Mouse (Mus musculus) forebrain, postnatal 0 days (tissue): Measurements from ENCODE around the gene Sirt3. TPM values are rescaled to one million over a fixed set of nuclear protein-coding genes. Genes with fewer than 3 reads are reported as not detected.

ENCODE experiments used
- ATAC-seq: fragments of 200-750 bp; cut with Nextera tagmentation; 2 replicates; pipeline ENCODE4 v1.8.0; 2017; ENCODE audit warnings: mild to moderate bottlenecking, moderate library complexity
- DNase-seq: peaks from one replicate; pipeline ENCODE4 v3.0.0-alpha.2; 2015
- H3K27ac ChIP-seq: fragments of 300-500 bp; sonication (generic); 2 replicates; pipeline ENCODE4 v1.5.1; 2014; ENCODE audit warnings: low read depth, mild to moderate bottlenecking, antibody characterized with exemption, low read length, moderate library complexity, mixed read lengths
- H3K27me3 ChIP-seq: fragments of 300-500 bp; sonication (generic); 2 replicates; pipeline ENCODE4 v1.6.1; 2014; ENCODE audit warnings: mild to moderate bottlenecking, low read length, mixed read lengths; ENCODE audit not compliant: insufficient read depth
- H3K36me3 ChIP-seq: fragments of 300-500 bp; sonication (generic); 2 replicates; pipeline ENCODE4 v1.6.1; 2014; ENCODE audit warnings: mild to moderate bottlenecking, moderate library complexity; ENCODE audit not compliant: insufficient read depth
- H3K4me1 ChIP-seq: fragments of 300-500 bp; sonication (generic); 2 replicates; pipeline ENCODE4 v1.6.1; 2014; ENCODE audit warnings: antibody characterized with exemption; ENCODE audit not compliant: insufficient read depth
- H3K4me2 ChIP-seq: fragments of 300-500 bp; sonication (generic); 2 replicates; pipeline ENCODE4 v1.6.1; 2014; ENCODE audit warnings: low read depth, mild to moderate bottlenecking, moderate library complexity
- H3K4me3 ChIP-seq: fragments of 300-500 bp; sonication (generic); 2 replicates; pipeline ENCODE4 v1.5.1; 2014; ENCODE audit warnings: low read depth, low read length, mixed read lengths
- H3K9ac ChIP-seq: fragments of 300-500 bp; sonication (generic); 2 replicates; pipeline ENCODE4 v1.6.1; 2014; ENCODE audit warnings: mild to moderate bottlenecking
- H3K9me3 ChIP-seq: fragments of 300-500 bp; sonication (generic); 2 replicates; pipeline ENCODE4 v1.6.1; 2016; ENCODE audit warnings: low read length
- CTCF ChIP-seq: sonication (generic); IDR thresholded peaks from 2 replicates; pipeline ENCODE4 v1.5.1; 2016; ENCODE audit warnings: antibody characterized with exemption, control low read depth, low read depth
- WGBS: fragments of 180-500 bp; shearing (Covaris S2); extraction: QIAGEN DNeasy Blood & Tissue Kit; methylation state at CpG from one replicate; pipeline ENCODE4 v1.1.7; 2014; 5-methylcytosine and 5-hydroxymethylcytosine counted together
- polyA plus RNA-seq: library from polyadenylated mRNA; unstranded; fragments of >200 nt; fragmentation: Nextera tagmentation; extraction: Ambion mirVana; gene quantifications from 2 replicates; pipeline ENCODE4 v1.2.1, GENCODE M21; 2015
- total RNA-seq: library from RNA; depleted of rRNA; stranded (reverse); fragments of >200 nt; gene quantifications from 2 replicates; pipeline ENCODE4 v1.2.3, GENCODE M21; 2014

Sirt3 gene
- total and polyA plus RNA-seq, 2 experiments from 2014 or later: 44.2 to 46.3 TPM

- peak; percentile 79 for DNase-seq
- peak within 1 kb of the TSS; percentile 80 for H3K4me2 ChIP-seq
- no peaks in the 10 kb centered on the region for H3K9me3 ChIP-seq
- H3K27ac ChIP-seq: peak within 1 kb of the TSS; percentile 92
- ATAC-seq: peak; percentile 77
- peaks cover 21% of the 10 kb centered on the region for H3K4me1 ChIP-seq
- H3K36me3 ChIP-seq: peaks cover 56% of the 10 kb centered on the region
- no peak for TF ChIP-seq CTCF
- 1% methylated on average over 50 of the region's 50 CpGs for WGBS
- peak within 1 kb of the TSS; percentile 87 for H3K9ac ChIP-seq
- peak within 1 kb of the TSS; percentile 59 for H3K4me3 ChIP-seq
- no peaks in the 10 kb centered on the region for H3K27me3 ChIP-seq
These were observed 25.1 kb downstream of the Sirt3 start, which contains the start of gene Ric8a for GRCm38 (mm10) chr7:140856785-140857549. Gene Ric8a, plus strand, starts transcription at chr7:140856957.

DNA sequence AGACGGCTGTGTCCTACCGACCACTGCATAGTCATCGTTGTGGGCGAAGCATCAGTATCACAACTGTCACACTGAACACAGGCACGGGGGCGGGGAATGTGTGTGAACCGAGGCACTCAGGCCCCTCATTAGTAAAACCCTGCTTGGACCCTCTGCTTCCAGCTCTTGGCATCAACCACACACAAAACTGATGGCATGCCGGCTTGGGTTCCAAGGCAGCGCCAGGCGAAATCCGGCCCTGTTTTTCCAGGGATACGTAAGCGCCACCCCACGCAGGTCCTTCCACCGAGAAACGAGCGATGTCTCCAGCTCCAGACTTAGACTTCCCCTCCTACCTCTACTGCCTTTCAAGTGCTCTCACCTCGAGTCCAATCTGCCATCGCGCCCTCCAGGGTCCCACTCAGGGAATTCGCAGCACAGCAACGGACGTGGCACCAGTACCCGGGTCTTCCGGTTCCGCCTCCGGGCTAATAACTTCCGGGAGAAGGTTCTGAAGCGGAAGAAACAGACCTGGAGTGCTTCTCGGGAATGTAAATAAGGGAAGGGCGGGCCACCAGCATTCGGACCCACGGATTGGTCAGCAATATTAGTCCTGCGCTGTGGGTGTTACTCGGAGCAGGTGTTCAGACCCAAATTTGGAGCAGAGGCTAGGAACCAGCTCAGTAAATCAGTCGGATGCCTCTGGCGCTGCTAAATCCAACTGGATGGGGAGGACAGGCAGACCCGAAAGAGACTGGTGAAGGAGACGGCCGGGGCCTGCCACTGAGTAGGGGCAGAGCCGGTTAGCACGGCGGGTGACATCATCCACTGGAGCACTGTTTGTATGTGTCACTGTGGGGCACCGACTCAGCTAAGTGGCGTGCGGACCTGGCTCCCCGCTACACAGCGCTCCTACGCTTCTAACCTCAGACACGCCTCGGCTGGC lies 26.0 kb downstream of the Sirt3 start, which contains the start of gene Gm45785:
Gene Gm45785 (minus strand): TSS at position 472 of the 925 bp plus-strand sequence.
- Histone ChIP-seq H3K9ac (peak within 1 kb of the TSS; percentile 87), H3K4me3 (peak within 1 kb of the TSS; percentile 59), H3K9me3 (no peaks in the 10 kb centered on the region), H3K27ac (peak within 1 kb of the TSS; percentile 92), H3K4me2 (peak within 1 kb of the TSS; percentile 80), H3K4me1 (peaks cover 21% of the 10 kb centered on the region), H3K36me3 (peaks cover 55% of the 10 kb centered on the region), H3K27me3 (no peaks in the 10 kb centered on the region)
- TF ChIP-seq CTCF: peak; percentile 37; the same call in 1 of the 2 replicates
- ATAC-seq (peak; percentile 85), DNase-seq (peak; percentile 89)
- 2% methylated on average over 51 of the region's 51 CpGs for WGBS

DNA sequence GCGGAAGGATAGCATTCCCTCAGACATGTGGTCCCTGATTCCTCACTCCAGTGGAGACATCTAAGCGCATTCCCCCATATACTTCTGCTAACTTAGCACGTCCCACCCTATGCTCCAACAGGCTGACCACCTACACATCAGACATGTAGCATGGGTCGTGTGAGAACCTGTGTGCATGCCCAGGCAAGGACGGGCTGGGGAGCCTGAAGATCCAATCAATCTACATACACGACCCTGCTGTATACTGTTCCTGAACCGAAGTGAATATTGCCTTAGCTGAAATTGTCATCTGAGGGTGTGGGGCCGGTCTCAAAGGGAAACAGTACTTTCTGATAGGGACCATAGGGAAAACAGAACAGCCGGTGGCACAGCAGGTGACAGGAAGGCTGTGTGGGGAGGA lies 26.9 kb downstream of the Sirt3 start:
- no peak for TF ChIP-seq CTCF
- H3K4me2 ChIP-seq: peak overlapping the region; percentile 80
- DNase-seq: no peak
- H3K4me3 ChIP-seq: peak overlapping the region; percentile 59
- 73% methylated on average over 9 of the region's 9 CpGs for WGBS
- no peaks in the 10 kb centered on the region for H3K9me3 ChIP-seq
- H3K9ac ChIP-seq: peak overlapping the region; percentile 87
- H3K36me3 ChIP-seq: peaks cover 45% of the 10 kb centered on the region
- H3K27ac ChIP-seq: no peak overlapping the region
- ATAC-seq: no peak
- peaks cover 21% of the 10 kb centered on the region for H3K4me1 ChIP-seq
- H3K27me3 ChIP-seq: no peaks in the 10 kb centered on the region

DNA sequence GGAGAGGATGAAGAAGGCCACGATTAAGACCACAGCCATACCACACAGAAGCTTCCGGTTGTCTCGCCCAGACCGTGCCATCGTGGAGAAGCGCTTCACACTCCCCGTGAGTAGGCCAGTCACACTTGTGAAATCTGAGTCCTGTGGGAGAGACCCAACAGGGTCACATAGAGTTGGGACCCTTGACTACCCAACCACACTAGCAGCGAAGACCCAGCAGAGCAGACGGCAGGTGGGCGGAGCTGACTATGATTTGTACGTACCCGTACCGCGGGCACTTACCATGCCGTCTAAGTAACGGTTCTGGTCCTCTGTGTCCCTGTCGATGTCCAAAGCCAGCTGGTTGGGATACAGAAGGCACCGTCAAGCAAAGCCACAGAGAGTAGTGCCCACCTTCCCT lies 27.6 kb downstream of the Sirt3 start:
- H3K27ac ChIP-seq: no peak overlapping the region
- WGBS: 94% methylated on average over 18 of the region's 18 CpGs
- no peak overlapping the region for H3K9ac ChIP-seq
- H3K27me3 ChIP-seq: no peaks in the 10 kb centered on the region
- H3K4me2 ChIP-seq: no peak overlapping the region
- ATAC-seq: no peak
- H3K9me3 ChIP-seq: no peaks in the 10 kb centered on the region
- no peak for TF ChIP-seq CTCF
- DNase-seq: no peak
- H3K4me1 ChIP-seq: peaks cover 21% of the 10 kb centered on the region
- H3K4me3 ChIP-seq: no peak overlapping the region
- H3K36me3 ChIP-seq: peaks cover 38% of the 10 kb centered on the region

DNA sequence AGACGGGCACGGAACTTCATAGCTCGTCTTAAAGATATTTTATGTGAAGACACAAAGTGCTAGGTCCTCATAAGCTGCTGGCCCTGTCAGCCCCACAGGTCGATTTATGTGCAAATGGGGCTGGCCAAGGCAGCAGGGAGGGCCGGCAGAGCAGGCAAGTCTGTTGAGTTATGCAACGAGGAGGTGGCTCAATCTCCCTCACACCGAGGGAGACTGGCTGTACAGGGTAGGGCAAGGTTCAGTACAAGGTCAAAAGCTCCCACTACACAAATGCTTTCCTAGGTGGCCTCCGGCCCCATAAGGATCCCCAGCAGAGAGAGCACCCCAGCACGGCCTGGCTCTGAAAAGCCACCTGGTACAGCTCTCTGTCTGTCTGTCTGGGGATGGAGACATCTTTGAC lies 28.7 kb downstream of the Sirt3 start:
- Histone ChIP-seq H3K4me3 (no peak overlapping the region), H3K27me3 (no peaks in the 10 kb centered on the region), H3K9me3 (no peaks in the 10 kb centered on the region), H3K4me1 (peaks cover 14% of the 10 kb centered on the region), H3K36me3 (peaks cover 33% of the 10 kb centered on the region), H3K4me2 (no peak overlapping the region), H3K27ac (no peak overlapping the region), H3K9ac (no peak overlapping the region)
- TF ChIP-seq CTCF: no peak
- ATAC-seq: no peak
- 87% methylated on average over 9 of the region's 9 CpGs for WGBS
- DNase-seq: no peak

DNA sequence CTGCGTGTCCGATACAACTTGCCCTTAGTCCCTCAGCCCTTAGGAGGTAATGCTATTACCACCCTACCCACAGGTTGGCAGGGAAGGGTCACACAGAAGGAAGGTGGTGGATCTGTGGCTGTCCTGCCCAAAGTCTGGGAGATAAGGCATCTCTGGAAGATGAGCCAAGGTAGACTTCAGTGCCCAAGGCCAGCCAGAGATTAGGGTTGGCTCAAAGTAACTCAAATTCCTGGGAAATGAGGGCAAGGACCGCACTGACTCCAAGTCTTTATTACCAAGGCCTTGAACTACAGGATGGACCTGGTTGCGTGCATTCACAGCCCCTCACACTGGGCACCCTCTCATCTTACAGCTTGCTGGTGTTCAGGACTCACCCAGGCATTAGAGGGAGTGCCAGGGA lies 30.2 kb downstream of the Sirt3 start:
- Histone ChIP-seq H3K36me3 (peaks cover 33% of the 10 kb centered on the region), H3K27me3 (no peaks in the 10 kb centered on the region), H3K4me2 (no peak overlapping the region), H3K27ac (no peak overlapping the region), H3K4me1 (peaks cover 8% of the 10 kb centered on the region), H3K4me3 (no peak overlapping the region), H3K9ac (no peak overlapping the region), H3K9me3 (no peaks in the 10 kb centered on the region)
- WGBS: 97% methylated on average over 4 of the region's 4 CpGs
- no peak for ATAC-seq
- no peak for DNase-seq
- no peak for TF ChIP-seq CTCF

- H3K27me3 ChIP-seq: no peaks in the 10 kb centered on the region
- no peak overlapping the region for H3K4me2 ChIP-seq
- DNase-seq: no peak
- no peak overlapping the region for H3K9ac ChIP-seq
- no peak overlapping the region for H3K4me3 ChIP-seq
- no peak for TF ChIP-seq CTCF
- no peak overlapping the region for H3K27ac ChIP-seq
- no peak for ATAC-seq
- H3K9me3 ChIP-seq: no peaks in the 10 kb centered on the region
- H3K4me1 ChIP-seq: no peaks in the 10 kb centered on the region
- 97% methylated on average over 10 of the region's 10 CpGs for WGBS
- peaks cover 22% of the 10 kb centered on the region for H3K36me3 ChIP-seq
These were observed 33.5 kb downstream of the Sirt3 start for GRCm38 (mm10) chr7:140848591-140848990.
